Mouse (Mus musculus): ENCODE data around the gene Nck2.
A peak's percentile ranks its signal among the peaks of the same experiment; 100 is the strongest.
"Not testable (repeated sequence)": the region's sequence is repeated elsewhere in the genome, so short reads cannot be mapped to it uniquely, and the experiment has no call there.

Nck2 gene

GRCm38 (mm10) chr1:43502792-43503146 lies 58.4 kb downstream of the Nck2 start:
- DNase-seq, result no peak

- DNase-seq, result no peak
Measured at GRCm38 (mm10) chr1:43503261-43503660, 58.9 kb downstream of the Nck2 start.

GRCm38 (mm10) chr1:43503676-43504075 lies 59.3 kb downstream of the Nck2 start:
- DNase-seq, result no peak

- no peak for DNase-seq
Measured at GRCm38 (mm10) chr1:43504235-43504634, 59.9 kb downstream of the Nck2 start.

GRCm38 (mm10) chr1:43506638-43507037 lies 62.3 kb downstream of the Nck2 start:
- no peak for DNase-seq

- no peak for DNase-seq
Measured at GRCm38 (mm10) chr1:43507809-43508208, 63.4 kb downstream of the Nck2 start.

- no peak for DNase-seq
Measured at GRCm38 (mm10) chr1:43511256-43511655, 66.9 kb downstream of the Nck2 start.

- DNase-seq, result no peak
Measured at GRCm38 (mm10) chr1:43511667-43512066, 67.3 kb downstream of the Nck2 start.

GRCm38 (mm10) chr1:43517405-43517804 lies 73.0 kb downstream of the Nck2 start:
- no peak for DNase-seq

- no peak for DNase-seq
Measured at GRCm38 (mm10) chr1:43520216-43520988, 76.0 kb downstream of the Nck2 start.

- no peak for DNase-seq
Measured at GRCm38 (mm10) chr1:43520989-43521371, 76.6 kb downstream of the Nck2 start.

- no peak for DNase-seq
Measured at GRCm38 (mm10) chr1:43521512-43521911, 77.1 kb downstream of the Nck2 start.

GRCm38 (mm10) chr1:43521950-43522349 lies 77.6 kb downstream of the Nck2 start:
- DNase-seq, result no peak

GRCm38 (mm10) chr1:43522976-43523375 lies 78.6 kb downstream of the Nck2 start:
- no peak for DNase-seq

GRCm38 (mm10) chr1:43524332-43524731 lies 80.0 kb downstream of the Nck2 start:
- DNase-seq, result no peak

- no peak for DNase-seq
Measured at GRCm38 (mm10) chr1:43528275-43528674, 83.9 kb downstream of the Nck2 start.

- no peak for DNase-seq
Measured at GRCm38 (mm10) chr1:43529086-43529485, 84.7 kb downstream of the Nck2 start.

- DNase-seq, result peak; percentile 23 to 50
Measured at GRCm38 (mm10) chr1:43530295-43531020, 86.1 kb downstream of the Nck2 start.

GRCm38 (mm10) chr1:43531307-43531706 lies 86.9 kb downstream of the Nck2 start:
- no peak for DNase-seq

- DNase-seq, result no peak
Measured at GRCm38 (mm10) chr1:43532279-43532678, 87.9 kb downstream of the Nck2 start.

GRCm38 (mm10) chr1:43533497-43533896 lies 89.1 kb downstream of the Nck2 start:
- not testable (repeated sequence) for DNase-seq

- no peak for DNase-seq
Measured at GRCm38 (mm10) chr1:43534060-43534760, 89.8 kb downstream of the Nck2 start.

GRCm38 (mm10) chr1:43535519-43536000 lies 91.2 kb downstream of the Nck2 start:
- DNase-seq, result peak in 1 of 2 experiments; percentile 39

- DNase-seq, result no peak
Measured at GRCm38 (mm10) chr1:43536266-43536665, 91.9 kb downstream of the Nck2 start.
